Mouse (Mus musculus): ENCODE measurements around the gene Tagap1. TPM values are rescaled to one million over a fixed set of nuclear protein-coding genes. Genes with fewer than 3 reads are reported as not detected.
"Not testable (repeated sequence)": the region's sequence is repeated elsewhere in the genome, so short reads cannot be mapped to it uniquely, and the experiment has no call there.

Gene Tagap1
- total RNA-seq (2021): 10 to 100 TPM; 22.1 to 22.3 TPM
- long read RNA-seq, partial matches to known transcripts: 29 of 58 reads
- long read RNA-seq, other reads (novel, unspliced or antisense): 29 of 58 reads

DNA sequence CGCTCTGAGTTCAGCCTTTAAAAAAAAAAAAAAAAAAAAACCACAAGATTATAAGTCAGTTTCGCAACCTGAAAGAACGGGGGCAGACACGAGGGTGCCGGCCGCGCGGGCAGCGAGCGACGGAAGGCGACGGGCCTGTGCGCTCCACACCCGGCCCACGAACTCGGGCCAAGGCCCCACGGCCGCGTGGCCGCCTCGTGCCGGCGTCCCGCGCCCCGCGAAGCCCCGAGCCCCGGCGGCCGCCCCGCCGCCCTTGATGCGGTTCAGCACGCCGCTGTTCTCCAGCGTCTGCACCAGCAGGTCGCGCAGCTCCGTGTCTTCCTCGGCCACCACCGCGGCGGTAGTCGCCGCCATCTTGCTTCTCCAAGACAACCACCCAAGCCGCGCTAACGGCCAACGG, at the start of gene Tagap1:
Gene Tagap1, minus strand, starts transcription at position 381 of the 400 bp plus-strand sequence.
- peak; percentile 49 to 60 for DNase-seq (ENCODE audit: low spot score in 2 of 2)

DNA sequence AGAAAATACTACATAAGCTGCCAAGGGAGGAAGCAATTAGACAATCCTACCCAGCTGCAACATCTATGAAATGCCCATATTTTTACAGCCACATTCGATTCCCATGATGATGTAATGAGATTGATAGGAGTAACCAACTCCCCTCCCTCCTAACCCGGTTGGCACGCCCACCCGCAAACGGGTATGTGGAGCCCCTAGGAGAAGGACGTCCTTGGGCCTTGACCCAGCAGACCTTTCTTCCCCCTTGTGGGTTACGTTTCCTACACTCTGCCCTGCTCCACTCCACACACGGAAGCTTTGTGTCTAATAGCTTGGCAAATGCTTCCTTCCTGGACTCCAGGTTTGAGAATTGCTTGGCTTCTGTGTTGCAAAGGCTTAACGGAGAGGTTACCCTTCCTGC, 48.9 kb upstream of the Tagap1 start:
- not testable (repeated sequence) for DNase-seq (ENCODE audit: low spot score in 2 of 2)

DNA sequence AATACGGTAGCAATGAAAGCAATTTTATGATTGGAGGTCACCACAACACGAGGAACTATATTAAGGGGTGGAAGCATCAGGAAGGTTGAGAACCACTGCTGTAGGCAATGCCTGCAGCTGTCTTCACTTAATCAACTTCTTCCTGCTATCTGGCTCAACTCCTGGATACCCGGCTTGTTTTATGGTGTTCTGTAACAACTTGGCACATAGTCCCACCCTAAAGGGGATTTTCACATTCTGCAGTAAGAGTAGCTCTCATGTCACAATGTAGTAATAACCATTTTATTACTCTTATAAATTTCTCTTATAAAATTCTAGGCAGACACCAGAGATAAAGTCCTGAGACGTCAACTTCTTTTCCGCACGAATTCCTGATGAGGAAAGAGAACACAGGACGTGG, 48.5 kb upstream of the Tagap1 start:
- DNase-seq (ENCODE audit: low spot score in 2 of 2): not testable (repeated sequence)

DNA sequence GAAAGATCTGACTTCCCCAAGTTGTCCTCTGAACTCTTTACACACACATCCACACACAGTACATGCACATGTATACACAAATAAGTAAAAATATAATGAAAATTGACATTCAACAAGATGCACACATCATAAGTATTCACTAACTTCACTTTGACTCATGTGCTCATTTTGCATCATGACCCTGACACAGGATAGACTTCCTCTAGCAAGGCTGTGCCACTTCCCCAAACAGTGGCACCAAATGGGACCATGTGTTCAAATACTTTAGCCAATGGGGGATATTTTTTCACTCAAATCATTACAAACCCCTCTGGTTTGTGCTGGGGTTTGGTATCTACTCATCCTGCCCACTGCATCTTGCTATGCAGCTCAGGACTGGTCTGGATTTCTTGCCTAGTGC, 47.9 kb upstream of the Tagap1 start:
- not testable (repeated sequence) for DNase-seq (ENCODE audit: low spot score in 2 of 2)

DNA sequence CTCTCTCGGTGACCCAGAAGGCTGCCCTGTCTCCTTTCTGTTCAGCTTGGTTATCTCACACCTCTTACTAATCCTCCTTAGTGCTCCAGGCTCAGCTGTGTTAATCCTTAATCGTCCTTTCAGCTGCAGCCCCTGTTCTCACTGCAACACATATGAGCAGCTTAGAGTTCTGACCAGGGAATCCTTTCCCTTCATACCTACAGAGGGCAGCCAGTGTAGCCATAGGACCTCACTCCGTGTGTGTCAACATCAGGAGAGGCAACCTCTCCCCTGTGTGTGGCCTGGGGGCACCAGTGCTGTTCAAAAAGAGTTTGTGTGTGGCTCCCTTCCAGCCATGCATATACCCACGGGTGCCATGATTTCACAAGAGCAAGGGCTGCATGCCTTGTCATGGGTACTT, 44.7 kb upstream of the Tagap1 start:
- not testable (repeated sequence) for DNase-seq (ENCODE audit: low spot score in 2 of 2)

DNA sequence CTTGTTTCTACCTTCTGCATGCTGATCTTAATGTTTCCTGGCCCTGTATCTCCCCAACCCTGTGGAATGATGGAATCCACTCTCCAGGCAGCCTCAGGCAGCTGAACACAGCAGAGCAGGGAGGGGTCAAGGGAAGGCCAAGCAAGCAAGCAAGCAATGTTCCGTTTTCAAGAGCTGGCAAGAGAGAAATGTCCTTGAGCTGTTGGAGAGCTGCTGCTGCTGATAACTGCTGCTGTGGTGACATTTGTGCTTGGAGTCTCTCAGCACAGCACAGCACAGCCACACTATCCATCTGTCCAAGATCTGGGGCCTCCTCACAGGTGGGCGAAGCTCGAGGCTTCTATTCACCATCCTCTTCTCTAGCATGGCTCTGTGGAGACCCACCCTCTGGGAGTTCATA, 42.4 kb upstream of the Tagap1 start:
- not testable (repeated sequence) for DNase-seq (ENCODE audit: low spot score in 2 of 2)

DNA sequence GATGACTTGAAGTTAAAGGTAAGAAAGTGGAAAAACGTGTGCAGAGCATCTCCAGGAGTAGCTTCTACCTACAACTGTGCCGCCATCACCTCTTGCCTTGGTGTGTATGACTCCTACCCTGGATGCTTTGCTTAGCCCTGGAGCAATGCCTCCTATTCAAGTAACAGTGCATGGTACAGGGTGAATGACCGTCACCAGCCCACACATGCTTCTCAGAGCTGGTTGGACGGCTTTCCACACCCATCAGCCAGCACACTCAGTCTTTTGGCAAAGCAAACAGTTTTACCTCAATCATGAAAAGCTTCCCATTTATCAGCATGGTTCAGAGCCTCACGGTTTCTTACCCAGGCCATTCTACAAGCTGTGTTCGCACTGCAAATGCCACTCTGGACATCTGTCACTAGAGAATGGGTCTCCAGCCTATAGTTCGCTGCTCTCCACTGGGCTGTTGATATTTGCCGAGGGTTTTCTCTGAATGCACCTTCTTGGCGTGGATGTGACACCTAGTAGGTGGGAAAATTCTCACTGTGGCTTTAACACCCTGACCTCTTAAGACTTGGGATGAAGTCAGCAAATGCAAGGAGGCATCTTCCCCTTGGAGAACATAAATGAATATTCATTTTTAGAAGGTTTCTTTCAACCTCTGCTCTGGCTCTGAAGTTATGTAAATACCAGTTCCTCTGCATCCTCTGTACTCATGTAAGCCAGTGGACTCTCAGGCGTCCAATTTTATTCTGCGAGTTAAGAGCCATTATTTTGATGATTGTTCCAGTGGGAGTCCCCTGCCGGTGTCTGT, 41.0 kb upstream of the Tagap1 start:
- DNase-seq (ENCODE audit: low spot score in 2 of 2): not testable (repeated sequence)

DNA sequence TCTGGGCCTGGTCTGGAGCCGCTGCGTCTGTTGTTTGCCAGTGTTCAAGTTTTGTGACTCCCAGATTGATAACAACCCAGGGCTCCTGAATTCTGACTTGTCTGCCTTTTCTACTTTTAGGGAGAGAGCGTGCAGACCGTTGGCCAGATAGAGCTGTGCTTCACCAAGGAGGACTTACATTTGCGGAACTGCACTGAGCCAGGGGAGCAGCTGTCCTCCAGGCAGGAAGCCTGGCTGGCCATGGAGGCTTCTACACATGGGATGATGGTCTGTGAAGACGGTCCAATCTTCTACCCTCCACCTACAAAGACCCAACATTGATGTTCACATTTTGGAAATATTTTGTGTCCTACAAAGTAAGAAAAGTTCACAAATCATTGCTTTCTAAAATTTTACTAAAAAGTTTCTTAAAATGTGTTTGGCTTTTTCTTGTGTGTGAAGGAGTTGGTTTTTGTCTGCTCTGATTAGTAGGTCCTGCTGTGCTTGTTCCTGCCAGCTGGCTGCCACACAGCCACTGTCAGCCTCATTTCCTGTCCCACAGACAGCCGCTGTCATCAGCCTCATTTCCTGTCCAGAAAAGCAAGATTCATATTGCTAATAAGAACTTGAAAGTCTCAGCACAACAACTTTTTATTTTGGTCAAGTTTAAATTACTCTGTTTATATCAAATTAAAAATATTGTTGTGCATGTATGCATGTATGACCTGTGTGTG, 37.0 kb upstream of the Tagap1 start:
- not testable (repeated sequence) for DNase-seq (ENCODE audit: low spot score in 2 of 2)

DNA sequence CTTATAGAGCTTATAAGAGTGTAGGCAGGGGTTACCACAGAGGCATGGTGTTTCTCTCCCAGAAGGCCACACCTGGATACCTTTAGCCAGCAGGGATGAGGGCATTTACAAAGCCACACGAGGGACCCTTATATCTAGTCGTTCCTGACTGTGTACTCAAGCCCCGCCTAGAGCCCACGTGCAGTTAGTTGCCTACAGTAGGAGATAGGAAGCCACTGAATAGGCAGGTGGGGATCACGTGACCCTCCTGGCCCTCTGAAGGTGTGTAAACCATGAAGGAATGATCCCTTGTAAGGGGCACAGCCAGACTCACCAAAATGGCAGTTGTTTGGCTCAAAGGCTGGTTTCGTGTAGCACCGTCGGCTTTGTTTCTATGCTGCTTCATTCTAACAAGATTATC, 35.9 kb upstream of the Tagap1 start:
- not testable (repeated sequence) for DNase-seq (ENCODE audit: low spot score in 2 of 2)

DNA sequence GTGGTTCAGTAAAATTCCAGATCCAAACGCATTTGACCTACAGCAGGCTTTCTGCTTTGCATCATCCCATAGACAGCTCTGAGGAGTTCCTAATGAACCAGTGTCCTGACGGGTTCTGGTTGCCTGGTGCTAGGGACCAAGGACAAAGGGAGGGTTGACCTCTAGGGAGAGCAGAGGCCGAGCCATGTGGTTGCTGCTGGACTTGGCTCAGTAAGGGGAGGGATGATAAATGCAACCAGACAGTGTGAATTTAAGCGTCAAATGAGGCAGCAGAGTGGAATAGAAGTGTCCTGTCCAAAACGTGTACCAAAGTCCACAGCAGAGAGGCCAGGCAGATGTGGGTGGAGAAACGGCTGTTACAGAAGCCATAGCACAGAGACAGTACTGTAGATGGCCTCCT, 34.5 kb upstream of the Tagap1 start:
- DNase-seq (ENCODE audit: low spot score in 2 of 2): not testable (repeated sequence)

DNA sequence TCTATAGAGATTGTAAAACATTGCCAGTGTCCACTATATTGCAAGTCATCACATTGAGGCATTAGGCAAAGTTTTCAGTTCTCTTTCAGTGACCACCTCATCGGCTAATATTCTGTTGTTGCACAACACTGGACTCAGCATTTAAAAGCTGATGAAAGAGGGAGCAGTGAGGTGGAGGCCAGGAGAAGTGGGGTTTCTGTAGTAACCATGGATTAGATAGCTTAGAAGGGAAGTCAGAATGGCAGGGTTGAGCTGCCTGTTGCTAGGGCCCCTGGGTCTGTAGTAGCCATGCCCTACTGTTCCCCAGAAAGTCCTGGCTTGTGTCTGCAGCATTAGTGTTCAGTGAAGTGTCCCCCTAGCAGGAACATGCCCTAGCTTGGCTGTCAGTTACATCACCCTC, 25.2 kb upstream of the Tagap1 start:
- not testable (repeated sequence) for DNase-seq (ENCODE audit: low spot score in 2 of 2)

DNA sequence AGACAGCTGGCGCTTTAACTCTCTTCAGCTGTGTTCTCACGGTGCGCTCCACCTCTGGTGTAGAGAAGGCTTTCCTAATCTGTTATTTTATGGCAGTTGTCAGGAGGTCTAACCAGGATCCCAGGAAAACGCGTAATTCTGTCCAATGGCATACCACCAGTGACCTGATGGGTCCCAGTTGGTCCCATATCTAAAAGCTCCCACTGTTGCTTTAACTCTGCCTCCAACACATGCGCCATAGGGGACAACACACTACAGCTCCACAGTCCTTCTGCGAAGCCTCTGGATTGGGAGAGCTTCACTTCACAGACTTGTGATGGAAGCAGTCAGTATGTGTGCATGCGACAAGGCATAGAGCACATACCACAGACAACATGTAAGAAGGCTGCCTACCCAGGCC, 19.2 kb upstream of the Tagap1 start:
- DNase-seq (ENCODE audit: low spot score in 2 of 2): not testable (repeated sequence)

DNA sequence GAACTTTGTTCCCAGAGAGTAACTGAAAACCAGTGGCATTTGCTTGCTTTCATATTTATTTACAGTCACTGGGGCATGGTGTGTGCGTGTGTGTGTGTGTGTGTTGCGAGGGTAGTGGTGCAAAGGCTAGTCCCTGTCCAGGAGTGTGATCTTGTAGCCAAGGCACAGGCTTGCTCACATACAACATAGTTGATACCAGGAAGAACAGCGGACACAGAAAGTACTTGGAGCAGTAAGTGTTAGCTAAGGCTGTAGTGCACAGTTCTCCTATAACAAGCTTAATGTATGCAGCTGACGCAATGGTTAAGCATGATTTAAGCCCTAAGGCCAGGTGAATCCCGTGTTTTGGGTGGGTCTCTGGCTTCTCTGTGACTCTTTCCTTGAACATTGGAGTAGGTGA, 18.4 kb upstream of the Tagap1 start:
- not testable (repeated sequence) for DNase-seq (ENCODE audit: low spot score in 2 of 2)

DNA sequence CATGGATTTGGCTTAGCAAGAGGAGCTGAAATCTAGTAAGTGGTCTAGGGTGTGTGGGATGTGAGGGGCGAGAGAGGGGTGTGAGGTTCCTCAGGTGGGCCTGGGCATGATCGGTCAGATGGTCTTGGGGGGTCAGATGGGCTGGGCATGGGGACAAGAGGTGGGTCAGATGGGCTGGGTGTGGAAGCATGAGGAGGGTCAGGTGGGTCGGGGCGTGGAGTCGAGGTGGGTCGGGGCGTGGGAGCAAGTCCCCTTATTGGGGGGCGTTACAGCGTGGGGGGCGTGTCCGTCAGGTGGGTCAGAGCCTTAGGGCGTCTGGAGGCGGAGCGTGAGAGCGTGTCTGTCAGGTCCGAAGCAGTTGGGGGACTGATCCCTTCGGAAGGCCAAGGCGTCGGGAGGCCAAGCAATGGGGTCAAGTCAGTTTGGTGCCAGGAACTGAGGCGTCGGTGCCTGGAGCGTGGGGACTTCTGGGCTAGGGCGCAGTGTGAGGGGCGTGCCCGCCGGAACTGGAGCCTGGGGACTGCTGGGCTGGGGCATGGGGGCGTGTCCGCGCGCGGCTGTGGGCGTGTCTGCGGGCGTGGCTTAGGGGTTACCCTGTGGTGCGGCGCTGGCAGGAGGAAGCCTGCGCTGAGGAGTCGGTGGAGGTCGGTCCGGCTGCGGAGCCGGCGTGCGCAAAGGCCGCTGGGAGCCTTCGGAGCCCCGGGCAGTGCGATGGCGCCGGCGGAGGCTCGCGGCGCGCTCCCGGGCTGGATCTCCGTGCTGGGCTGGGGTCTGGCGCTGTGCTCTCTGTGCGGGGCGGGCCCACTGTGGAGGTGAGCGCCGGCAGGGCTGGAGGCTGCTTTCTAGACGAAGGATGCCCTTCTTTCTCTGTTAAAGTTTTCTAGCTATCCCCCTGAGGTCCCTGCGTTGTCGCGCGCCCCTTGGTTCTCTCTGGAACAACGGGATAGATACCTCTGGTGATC, 17.6 kb upstream of the Tagap1 start, which contains the start of gene Gm49721:
Gene Gm49721, plus strand, starts transcription at position 618 of the 962 bp plus-strand sequence.
- DNase-seq (ENCODE audit: low spot score in 2 of 2): peak; percentile 54 to 64

DNA sequence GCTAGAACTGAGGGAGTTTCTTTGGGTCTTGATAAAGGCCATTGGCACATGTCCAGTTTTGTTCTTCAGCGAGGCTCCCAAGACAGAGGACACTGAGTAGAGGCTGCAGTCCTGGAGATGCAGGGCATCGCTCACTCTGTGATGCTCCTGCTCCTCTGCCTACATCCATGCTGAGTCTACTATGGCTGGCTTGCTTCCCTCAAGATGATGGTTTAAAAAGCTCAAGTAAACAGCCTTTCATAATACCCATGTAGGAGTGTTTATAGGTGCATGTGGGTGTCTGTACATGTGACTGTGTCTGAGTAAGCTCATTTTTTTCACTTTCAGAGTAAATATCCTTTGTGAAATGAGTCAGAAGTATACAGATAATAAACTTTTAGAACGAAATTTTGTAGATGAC, 14.0 kb upstream of the Tagap1 start:
- DNase-seq (ENCODE audit: low spot score in 2 of 2): not testable (repeated sequence)

DNA sequence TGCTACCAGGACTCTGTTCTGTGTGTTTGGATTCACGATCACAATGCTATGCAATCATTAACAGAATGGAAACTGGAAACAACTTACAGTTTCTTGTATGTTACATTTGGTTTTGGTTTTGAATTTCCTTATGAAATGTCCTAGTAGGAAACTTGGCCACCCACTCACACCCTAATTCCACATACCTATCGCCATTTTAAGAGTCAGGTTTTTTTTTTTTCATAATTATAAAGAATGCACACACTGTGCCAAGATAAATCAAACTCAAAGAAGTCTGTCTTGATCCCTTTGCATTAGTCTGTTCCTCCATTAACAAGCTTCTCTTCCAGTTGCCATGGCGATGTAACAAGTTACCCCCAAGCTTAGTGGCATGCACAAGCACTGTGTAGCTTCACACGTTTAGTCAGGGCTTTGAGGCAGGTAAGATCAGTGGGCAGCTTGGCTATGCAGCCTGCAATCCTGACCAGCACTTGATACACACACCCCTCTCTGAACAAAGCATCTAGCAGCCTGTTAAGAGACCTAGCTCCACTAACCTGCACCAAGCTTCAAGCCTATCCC, 12.0 kb upstream of the Tagap1 start:
- DNase-seq (ENCODE audit: low spot score in 2 of 2): not testable (repeated sequence)

DNA sequence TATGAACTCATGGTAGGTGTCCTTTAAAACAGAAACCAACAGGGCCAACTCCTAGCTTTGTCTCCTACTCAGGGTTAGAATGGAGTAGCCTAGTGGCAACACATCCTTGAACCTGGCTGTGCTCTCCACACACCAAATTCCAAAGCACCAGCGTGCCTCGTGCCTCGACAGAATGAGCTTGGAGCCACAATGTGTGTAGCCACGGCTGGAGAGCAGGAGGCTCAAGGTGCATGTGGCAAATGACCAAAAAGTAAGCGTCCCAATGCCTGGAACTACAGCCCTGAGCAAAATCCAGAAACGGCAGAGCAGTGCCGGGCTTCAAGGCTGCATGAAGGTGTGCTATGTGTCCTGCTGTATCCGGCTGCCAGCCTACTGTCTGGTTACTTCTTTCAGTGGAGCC, 10.3 kb upstream of the Tagap1 start:
- not testable (repeated sequence) for DNase-seq (ENCODE audit: low spot score in 2 of 2)

DNA sequence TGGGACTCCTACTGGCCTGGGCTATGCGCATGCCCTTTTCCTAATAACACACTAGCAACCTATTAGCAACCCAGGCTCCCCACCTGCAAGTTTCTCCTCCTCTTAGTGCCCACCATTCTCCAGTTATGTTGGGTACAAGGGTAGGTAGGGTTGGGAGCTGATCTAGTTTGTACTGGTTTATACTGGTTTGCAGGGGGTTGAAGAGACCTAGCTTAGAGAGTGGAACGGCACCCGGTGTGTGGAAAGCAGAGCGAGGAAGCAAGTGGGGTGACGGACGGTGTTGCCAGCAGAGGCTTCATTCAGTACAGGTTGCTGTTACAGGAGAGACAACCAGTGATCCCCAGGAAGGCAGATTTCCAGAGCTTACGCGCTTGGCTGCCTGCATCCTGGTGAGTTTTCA, 9.4 kb upstream of the Tagap1 start, which contains the start of gene Rnaset2b:
Gene Rnaset2b, plus strand, starts transcription at position 301 of the 400 bp plus-strand sequence.
- DNase-seq (ENCODE audit: low spot score in 2 of 2): not testable (repeated sequence)

DNA sequence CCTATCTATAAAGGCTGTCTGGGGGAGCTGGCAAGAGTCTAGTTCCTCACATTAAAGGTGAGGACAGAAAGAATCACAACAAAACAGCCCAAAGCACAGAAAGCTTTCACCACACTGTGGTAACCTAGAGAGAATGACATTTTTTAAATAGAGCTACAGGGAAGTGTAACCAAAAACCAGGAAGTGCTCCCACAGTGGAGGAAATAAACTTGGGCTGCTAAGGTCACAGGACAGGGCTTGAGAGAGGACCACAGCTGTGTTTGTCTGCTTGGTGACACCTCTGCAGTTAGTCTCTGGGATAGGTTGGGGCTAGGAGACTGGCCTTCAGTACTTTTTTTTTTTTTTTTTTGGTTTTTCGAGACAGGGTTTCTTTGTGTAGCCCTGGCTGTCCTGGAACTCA, 6.7 kb upstream of the Tagap1 start:
- not testable (repeated sequence) for DNase-seq (ENCODE audit: low spot score in 2 of 2)

DNA sequence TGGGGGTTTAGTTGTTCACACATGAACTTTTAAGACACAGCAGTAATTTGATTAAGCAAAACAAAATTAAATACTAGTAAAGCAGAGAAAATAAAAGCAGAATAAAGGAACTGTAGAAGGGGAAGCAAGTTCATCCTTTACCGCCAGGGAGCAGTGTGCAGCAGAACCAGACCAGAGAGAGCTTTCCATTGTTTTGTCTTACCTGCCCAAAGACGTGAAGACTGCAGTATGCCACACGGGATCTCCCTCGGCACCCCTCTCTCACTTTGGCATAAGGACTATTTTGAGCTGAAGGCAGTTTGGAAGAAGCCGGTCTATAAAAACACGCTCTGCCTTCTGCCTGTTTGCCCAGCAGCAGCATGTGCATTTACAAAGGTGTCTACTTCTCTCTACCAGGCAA, 4.4 kb upstream of the Tagap1 start:
- peak; percentile 16 to 52 for DNase-seq (ENCODE audit: low spot score in 2 of 2)

DNA sequence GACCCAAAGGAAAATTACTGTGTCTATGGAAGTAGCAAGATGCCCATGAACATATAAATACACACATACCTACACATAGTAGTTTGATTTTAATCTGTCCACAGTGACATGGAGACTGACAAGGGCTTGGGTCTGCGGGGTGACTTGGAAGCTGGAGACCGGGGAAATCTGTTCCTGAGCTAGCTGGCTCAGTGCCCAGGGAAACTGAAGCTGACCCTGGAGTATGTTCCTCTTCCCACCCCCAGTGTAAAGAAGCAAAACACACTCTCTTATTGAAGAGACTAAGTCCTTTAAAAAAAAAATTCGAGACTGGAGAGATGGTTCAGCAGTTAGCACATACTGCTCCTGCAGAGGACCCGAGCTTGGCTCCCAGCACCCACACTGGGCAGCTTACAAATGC, 2.0 kb upstream of the Tagap1 start:
- DNase-seq (ENCODE audit: low spot score in 2 of 2): not testable (repeated sequence)

Measured in layer of hippocampus, postnatal 10 days (tissue).